Mouse (Mus musculus) liver, postnatal 0 days (tissue): Measurements from ENCODE around the gene Fip1l1.

Experiments
- CTCF ChIP-seq: sonication (generic); IDR thresholded peaks from 2 replicates; pipeline ENCODE4 v1.5.1; 2016; ENCODE audit warnings: antibody characterized with exemption, low read depth
- EP300 ChIP-seq: IDR thresholded peaks from 2 replicates; pipeline ENCODE4 v1.6.1; 2016; ENCODE audit warnings: antibody characterized with exemption, low read depth, mild to moderate bottlenecking

DNA sequence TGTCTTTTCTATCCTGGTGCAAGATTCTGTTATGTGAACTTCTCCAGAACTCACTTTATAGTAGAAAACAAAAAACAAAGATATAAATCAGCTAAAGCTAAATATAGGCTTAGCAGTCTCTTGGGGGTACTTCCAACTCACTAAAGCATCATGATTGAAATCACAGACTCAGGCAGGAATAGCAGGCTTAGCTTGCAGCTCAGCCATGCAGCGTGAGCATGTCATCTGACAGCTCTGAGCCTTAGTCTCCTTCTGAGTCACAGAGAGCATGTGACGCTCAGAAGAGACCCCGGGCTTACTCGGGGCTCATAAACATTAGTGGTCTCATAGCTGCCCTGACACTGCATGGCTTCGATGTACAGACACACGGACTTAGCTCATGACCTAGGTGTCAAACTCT, 66.7 kb downstream of the Fip1l1 start:
- TF ChIP-seq CTCF (no peak), EP300 (no peak)
